Mouse (Mus musculus): ENCODE measurements around the gene Mcm10. TPM values are rescaled to one million over a fixed set of nuclear protein-coding genes. Genes with fewer than 3 reads are reported as not detected.

Mcm10 gene
- polyA plus RNA-seq (2012; rRNA removed): 14.7 and 17.8 TPM in 2 replicates

GRCm38 (mm10) chr2:5012491-5013324 lies at the start of gene Mcm10:
Mcm10 (minus strand) TSS chr2:5012791.

GRCm38 (mm10) chr2:4975807-4976206 lies 36.8 kb downstream of the Mcm10 start, which contains the start of gene Ucma:
Ucma (plus strand) TSS chr2:4976122.

Other genes with a start within 250 kb of the Mcm10 start
- 65.4 and 76.5 TPM in 2 replicates for gene Sephs1, start 131.2 kb downstream of the Mcm10 start, polyA plus RNA-seq (2012; rRNA removed)
- 26.5 and 32.7 TPM in 2 replicates for gene Phyh, start 93.8 kb downstream of the Mcm10 start, polyA plus RNA-seq (2012; rRNA removed)
- 0.81 and 3.4 TPM in 2 replicates for gene Ucma, start 36.7 kb downstream of the Mcm10 start, polyA plus RNA-seq (2012; rRNA removed)
- 3.5 and 4.4 TPM in 2 replicates for gene Optn, start 51.3 kb upstream of the Mcm10 start, polyA plus RNA-seq (2012; rRNA removed)
- gene Ccdc3, start 125.0 kb upstream of the Mcm10 start, polyA plus RNA-seq (2012; rRNA removed): 6.1 and 10.4 TPM in 2 replicates

Measured in central nervous system, embryonic 14 days (tissue).